Mouse (Mus musculus): ENCODE measurements around the gene Btd. TPM values are rescaled to one million over a fixed set of nuclear protein-coding genes. Genes with fewer than 3 reads are reported as not detected.
"Not testable (repeated sequence)": the region's sequence is repeated elsewhere in the genome, so short reads cannot be mapped to it uniquely, and the experiment has no call there.

Btd gene
- 10 to 100 TPM; 10.5 to 13.9 (median 11.4) TPM for total RNA-seq (2022)

DNA sequence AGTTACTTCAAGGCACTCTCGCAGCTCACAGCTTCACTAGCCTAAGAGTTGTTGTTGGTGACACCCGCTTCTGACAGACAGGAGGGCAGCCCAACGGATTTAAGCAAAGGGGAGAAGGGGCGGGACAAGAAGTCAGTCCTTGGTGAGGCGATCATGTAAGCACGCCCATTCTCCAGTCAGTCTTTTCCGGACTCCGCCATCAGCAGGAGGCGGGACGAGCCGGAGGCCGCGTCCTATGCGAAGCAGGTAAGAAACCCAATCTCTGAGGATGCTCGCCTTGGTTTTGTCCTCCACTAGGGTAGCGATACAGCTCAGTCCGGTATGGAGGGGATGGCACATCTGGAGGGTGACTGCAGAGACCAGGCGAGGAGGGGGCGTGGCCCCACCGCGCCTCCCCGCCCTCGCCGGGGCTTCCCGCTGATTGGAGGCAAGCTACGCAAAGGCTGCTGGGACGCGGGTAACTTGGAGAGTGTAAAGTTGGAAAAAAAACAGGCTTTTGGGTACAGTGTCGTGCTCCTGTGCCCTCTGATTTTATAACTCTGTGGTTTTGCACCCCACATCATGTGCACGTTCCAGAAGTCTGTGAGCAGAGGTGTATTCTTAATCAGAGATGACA lies at the start of gene Btd, which contains the start of gene Hacl1:
Gene Btd (plus strand): TSS at position 139 of the 616 bp plus-strand sequence.
Gene Hacl1 (minus strand): TSS at position 397 of the 616 bp plus-strand sequence.
- peak; percentile 84 to 85 for DNase-seq (ENCODE audit: low spot score in 2 of 2)

DNA sequence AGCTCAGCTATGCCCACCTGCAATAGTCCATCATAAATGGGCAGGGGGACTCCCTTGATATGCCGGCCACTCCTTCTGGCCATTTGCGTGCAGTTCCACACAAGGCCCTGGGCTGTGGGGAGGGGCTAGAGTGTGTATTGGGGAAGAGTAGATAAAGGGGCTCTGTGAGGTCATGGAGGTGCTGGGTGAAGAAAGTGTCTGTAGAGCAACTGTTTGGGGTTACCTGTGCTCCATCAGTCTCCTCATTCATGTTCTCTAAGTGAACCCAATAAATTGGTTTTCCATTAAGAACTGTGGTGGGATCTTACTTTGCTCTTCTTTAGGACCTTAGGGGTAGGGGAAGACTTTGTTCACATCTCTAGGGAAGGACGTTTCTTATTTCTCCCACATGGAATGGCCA lies 49.6 kb upstream of the Btd start, which contains the start of gene Colq:
Gene Colq (minus strand): TSS at position 101 of the 400 bp plus-strand sequence.
- no peak for DNase-seq (ENCODE audit: low spot score in 2 of 2)

DNA sequence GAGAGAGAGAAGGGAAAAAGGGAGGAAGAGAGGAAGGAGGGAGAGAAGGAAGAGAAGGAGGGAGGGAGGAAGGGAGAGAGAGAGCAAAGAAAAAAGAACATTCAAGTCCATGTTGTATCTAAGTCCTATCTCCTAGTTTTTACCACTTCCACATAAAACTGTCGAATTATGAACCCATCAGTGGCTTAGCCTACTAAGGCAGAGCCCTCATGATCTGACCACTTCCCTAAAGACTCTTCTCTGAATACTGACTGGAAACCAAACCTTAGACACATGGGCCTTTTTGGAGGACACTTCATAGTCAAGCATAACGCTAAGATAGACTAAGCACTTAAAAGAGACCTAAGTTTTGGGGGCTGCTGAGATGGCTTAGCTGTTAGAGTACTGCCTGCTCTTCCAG lies 47.8 kb upstream of the Btd start:
- no peak for DNase-seq (ENCODE audit: low spot score in 2 of 2)

DNA sequence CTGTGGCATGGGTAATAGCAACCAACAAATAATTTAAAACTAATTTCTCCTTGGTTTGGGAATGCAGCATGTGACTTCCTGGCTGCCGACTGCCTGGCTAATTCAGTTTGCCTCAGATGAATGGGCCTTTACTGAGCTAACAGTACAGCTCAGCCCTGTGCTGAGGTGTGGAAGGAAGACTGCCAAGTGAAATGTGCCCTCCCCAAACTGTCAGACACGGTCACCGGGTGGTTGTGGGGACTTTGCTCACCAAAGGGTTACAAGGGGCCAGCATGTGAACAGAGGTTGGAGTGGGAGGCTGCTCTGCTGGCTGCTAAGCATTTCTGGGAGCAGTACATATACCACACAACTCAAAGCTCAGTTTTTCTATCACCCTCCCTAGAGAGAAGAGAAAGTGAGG lies 46.1 kb upstream of the Btd start:
- DNase-seq (ENCODE audit: low spot score in 2 of 2) = no peak

DNA sequence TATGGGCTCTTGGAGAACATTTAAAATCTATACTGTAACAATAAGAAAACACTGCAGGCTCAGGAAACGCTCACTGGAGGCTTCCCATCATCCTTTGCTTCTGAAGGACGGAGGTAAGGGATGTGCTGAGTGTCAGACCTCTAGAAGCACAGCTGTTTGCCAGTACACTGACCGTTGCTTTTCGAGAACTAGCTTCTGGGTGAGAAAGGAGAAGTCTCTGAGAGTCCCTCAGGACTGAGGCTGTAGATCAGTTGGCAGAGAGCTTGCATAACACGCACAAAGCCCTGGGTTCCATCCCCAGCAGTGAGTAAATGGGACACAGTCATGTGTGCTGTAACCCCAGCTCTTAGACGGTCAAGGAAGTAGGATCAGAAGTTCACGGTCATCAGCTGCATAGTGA lies 44.4 kb upstream of the Btd start:
- DNase-seq (ENCODE audit: low spot score in 2 of 2) = no peak

DNA sequence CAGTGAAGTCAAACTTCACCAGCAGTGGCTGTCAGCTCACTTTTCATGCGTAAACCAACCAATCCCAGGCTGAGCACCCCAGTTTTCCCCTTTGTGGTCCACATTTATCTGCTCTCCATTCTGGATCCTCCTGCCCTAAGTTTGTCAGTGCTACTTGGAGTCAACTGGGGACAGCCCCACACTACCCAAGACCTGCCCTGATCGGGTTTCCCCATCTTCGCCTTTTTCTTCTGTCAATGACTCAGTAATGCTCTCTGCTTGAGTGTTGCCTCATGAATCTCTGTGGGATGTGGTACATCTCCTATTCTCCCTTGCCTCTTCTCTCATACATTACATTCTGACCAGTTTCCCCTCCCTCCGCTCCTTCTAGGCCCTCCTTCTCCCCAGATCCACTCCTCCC lies 43.4 kb upstream of the Btd start:
- no peak for DNase-seq (ENCODE audit: low spot score in 2 of 2)

DNA sequence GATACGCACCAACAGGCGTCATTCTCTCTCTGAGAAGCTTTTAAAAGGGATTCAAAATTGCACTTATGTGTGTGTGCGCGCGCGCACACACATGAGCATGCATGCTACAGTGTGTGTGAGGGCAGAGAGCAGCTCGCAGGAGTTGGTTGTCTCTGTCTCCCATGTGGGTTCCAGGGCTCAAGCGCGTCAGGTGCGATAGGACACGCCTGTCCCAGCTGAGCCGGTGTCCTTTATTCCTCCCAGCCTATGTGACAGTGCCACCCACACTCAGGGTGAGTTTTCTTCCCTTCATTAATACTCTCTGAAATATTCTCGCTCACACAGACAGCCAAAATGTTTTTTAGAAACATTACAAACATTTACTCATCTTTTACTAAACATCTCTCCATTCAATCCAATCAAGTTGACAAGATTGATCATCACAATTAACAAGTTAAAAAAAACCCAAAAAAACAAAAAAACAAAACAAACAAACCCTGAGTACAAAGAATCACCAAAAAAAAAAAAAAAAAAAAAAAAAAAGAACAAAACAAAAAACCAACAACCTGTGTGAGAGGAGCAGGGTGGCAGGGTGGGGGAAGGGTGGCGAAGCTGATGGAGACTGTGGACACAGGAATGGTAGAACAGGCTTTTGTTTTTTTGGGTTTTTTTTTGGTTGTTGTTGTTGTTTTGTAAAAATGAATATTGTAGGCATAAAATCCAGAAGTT lies 38.8 kb upstream of the Btd start:
- no peak for DNase-seq (ENCODE audit: low spot score in 2 of 2)

DNA sequence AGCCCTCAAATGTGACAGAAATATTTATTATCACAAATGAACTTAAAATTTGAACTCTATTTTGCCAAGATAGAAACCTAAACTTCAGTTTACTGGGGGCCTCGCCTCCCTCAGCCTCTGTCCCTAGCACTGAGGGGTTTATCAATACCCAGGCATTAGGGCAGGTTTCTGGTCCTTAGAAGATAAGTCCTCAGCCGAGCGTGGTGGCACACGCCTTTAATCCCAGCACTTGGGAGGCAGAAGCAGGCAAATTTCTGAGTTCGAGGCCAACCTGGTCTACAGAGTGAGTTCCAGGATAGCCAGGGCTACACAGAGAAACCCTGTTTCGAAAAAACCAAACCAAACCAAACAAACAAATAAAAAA lies 38.2 kb upstream of the Btd start:
- DNase-seq (ENCODE audit: low spot score in 2 of 2) = not testable (repeated sequence)

DNA sequence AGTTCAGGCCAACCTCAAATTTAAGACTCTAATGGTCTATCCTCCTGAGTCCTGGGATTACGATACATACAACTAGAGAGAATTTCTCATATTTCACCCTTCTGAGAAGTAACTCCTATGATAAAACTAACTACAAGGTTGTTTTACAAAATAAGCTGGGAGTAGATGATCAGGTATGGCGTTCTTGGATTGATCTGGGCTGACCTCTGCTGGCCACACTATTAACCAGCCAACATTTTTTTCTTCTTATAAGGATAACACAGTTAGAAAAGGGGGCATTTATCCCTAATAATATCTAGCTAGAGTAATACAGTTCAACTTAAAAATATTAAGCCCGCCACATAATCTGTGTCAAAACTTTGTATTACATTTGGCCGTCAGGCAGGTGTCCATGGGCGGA lies 35.9 kb upstream of the Btd start:
- no peak for DNase-seq (ENCODE audit: low spot score in 2 of 2)

DNA sequence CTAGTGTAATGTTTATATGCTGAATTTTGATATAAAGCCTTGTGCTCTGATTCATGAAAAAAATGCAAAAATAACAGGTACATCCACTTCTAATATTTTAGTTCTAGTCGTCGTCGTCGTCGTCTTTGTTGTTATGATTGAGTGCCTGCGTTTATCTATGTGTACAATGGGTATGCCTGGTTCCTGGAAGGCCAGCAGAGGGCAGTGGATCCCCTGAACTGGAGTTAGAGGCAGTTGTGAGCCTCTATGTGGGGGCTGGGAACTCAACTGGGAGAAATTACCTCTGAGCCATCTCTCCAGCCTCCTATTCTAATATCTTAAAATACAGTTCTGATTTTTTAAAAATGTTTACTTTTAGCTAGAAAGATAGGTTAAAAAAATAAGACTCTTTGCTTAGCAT lies 35.3 kb upstream of the Btd start:
- no peak for DNase-seq (ENCODE audit: low spot score in 2 of 2)

DNA sequence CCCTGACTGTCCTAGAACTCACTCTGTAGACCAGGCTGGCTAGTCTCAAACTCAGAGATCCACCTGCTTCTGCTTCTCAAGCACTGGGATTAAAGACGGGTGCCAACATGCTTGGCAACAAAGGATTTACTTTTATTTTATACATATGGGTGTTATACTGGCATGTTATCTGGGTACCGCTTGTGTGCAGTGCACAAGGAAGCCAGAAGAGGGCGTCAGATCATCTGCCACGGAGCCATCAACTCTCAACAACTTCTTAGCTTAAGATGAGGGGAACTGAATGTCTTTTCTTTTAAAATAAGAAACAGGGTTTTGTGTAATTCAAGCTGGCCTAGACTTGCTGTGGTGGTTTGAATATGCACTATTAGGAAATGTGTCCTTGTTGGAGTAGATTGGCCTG lies 28.8 kb upstream of the Btd start:
- DNase-seq (ENCODE audit: low spot score in 2 of 2) = no peak

DNA sequence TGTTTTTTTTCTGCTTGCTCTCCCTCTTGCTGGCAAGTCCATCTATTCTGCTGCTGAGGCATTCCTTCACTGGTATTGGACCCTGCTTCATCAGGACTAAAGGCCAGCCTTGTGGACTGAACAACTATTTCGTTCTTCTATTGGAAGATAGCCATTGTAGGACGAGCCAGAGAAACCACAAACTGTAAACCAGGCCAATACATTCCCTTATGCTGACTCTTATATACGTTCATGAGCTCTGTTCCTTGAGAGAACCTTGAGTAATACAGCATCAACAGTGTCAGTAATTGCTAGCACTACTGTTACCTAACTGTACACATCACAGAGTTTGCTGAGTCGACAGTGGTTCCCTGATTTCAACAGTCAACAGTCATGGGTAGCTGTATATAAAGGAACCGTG lies 27.2 kb upstream of the Btd start:
- no peak for DNase-seq (ENCODE audit: low spot score in 2 of 2)

DNA sequence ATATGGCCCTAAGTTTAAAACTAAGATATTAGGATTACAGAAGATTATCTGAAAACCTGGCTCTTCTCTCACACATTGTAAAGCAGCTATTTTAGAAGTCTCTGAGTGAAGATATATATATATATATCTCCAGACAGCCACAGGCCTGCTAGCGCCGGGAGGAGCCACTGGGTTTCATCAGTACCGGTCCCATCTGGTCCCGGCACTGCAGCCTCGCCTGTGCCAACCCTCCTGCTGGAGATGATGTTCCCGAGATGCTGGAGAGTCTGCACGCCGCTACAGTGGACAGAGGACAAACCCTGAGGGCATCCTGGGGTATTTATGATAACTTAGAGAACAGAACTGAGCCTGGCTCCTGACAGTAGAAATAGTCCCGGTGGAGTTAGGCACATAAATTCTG lies 23.6 kb upstream of the Btd start:
- peak in 1 of 2 experiments; percentile 38 for DNase-seq (ENCODE audit: low spot score in 2 of 2)

DNA sequence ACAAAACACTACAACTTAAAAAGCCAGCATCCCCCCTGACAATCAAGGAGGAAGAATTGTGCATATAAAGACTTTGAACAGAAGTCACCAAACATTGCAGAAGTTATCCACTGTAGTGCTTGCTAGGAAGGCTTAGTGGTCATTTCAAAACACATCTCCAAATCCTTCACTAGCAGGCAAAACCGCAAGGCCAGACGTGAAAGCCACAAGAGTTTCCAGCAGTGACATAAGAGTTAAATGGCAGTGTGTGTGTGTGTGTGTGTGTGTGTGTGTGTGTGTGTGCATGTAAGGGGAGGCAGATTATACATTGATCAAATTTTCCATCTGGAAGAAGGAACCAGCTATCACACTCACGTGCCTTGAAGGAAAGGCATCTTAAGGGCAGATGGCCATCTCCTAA lies 22.8 kb upstream of the Btd start:
- DNase-seq (ENCODE audit: low spot score in 2 of 2) = no peak

DNA sequence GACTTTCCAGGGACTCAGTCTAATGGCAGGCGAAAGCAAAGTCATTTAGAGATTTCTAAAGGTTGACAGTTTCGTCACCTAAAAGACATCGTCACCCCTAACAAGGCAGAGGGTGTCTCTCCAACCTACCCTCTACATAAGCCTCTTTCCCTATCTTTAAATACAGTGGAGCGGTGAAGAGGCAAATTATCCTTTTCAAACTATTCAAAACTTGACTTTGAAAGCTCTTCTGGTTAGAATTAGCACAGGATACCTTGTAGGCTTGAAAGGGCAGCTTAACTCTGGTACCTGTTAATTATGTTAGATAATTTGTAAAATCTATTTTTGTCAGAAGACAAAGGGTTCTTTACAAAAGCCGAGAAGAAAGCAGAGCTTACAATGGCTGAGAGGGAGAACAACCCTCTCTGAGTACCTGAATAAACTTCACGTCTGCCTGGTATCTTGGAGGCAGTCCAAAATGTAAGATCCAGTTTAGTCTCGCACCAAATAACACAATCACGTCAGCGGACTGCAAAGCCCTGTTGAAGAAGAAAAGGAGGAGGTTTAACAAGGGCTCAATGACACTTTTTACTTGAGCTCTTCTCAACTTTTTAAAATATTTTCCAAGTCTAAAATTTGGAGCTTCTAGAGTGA lies 20.1 kb upstream of the Btd start:
- no peak for DNase-seq (ENCODE audit: low spot score in 2 of 2)

DNA sequence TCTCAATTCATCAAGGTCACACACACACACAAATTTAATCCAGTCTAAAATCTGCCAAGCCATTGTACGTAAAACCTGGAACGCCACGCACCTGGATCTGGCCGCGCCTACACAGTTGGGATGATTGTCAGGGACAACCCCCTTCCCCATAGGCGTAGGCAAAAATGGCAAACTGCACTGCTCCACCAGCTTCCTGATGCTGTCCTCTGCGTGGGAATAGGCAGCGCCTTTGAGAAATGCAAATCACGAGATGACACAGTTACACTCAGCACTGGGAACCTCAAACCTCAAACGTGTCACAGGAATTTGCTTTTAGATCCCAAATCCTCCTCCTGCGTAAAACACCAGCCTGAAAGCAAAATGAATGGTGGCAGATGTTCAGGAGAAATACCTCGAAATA lies 18.1 kb upstream of the Btd start:
- peak; percentile 23 to 66 for DNase-seq (ENCODE audit: low spot score in 2 of 2)

DNA sequence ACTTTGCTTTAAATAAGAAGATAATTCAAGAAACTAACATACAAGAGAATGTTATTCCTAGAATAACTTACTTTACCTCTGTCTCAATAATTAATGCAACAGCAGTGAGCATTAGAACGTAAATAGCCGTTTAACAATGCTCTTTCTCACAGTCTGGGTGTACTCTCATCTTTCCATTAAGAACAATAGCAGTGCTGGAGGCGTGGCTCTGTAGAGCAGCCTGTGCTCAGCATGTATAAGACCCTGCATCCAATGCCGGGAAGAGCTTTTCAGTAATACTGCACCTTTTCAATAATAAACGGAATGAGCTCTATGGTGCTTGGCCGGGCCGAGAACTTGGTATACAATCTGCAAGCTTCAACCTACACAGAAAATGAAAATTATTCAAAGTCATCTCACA lies 10.2 kb upstream of the Btd start:
- no peak for DNase-seq (ENCODE audit: low spot score in 2 of 2)

DNA sequence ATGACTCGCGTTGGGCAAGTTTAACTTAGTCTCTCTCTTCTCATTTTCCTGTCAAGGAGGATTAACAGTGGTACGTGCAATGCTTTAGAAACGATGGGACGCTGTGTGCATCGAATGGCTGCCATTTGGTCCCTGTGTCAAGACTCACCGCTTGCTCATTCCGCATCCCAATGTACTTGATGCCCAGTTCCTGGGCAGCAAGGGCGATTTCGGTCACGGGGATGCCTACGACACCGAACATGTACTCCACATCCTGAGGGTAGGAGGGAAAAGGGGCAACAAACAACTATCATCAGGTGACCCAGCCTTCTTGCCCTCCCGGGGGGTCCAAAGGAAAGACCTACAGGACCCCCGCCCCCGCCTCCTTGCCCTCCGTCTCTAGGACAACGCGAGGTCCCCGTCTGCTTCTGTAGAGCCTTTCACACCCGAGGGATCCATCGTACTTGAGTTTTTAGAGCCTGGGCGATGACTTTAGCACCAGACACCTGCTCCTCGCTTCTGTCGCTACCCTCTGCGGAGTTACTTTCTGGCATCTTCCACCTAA lies 410 bp upstream of the Btd start, which contains the start of gene Gm49387:
Gene Gm49387 (minus strand): TSS at position 533 of the 544 bp plus-strand sequence.
- DNase-seq (ENCODE audit: low spot score in 2 of 2) = no peak

DNA sequence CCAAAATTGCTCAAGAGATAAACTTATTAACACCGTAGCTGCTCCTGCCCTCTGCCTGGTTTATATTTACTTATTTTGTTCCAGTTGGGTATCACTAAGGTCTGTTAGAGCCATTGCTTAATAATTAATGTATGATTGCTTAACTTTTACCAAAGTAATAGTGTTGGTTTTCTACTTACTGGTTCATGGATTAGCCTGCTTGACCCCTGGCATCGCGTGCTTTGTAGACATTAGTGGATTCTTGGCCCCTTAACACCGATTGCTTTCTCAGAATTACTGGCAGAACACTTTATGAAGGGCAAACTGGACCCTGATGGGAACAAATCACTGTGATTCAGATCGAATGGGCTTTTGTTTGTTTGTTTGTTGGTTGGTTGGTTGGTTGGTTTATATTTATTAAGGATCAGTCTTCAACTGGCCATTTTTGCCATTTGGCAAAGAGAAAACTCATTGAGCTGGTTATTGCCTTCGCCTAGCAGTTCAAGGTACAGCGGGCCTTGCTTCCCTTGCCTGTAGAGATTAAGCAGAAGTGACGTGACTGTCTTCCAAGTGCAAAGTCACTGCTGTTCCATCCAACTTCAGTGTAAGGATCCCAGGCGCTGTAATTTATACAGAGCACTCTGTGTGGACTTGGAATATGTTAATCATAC lies 803 bp downstream of the Btd start:
- DNase-seq (ENCODE audit: low spot score in 2 of 2) = no peak

DNA sequence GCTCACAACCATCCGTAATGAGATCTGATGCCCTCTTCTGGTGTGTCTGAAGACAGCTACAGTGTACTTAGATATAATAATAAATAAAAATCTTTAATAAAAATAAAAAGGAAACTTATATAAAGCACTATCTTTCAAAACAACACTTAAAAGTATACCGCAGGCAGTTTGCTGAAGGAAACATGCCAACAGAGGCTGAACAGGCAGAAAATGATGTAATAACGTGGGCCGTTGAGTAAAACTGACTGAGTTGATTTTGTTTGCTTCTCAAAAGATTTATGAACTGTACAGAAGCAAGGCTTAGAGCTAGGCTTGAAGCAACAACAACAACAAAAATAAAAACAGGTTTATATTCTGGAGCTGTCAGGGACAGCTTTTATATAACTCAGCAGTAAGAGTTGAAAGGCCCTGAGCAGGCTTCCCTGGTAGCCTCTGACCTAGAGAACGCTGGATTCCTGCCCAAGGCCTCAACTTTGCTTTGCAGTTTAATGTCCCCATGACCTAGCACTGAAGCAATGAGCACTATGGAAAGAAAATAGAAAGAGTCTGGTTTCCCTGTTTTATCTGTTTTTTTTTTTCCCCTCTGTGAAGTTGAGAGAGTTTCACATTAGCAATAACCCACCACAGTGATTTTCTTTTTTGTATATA lies 3.5 kb downstream of the Btd start:
- no peak for DNase-seq (ENCODE audit: low spot score in 2 of 2)

DNA sequence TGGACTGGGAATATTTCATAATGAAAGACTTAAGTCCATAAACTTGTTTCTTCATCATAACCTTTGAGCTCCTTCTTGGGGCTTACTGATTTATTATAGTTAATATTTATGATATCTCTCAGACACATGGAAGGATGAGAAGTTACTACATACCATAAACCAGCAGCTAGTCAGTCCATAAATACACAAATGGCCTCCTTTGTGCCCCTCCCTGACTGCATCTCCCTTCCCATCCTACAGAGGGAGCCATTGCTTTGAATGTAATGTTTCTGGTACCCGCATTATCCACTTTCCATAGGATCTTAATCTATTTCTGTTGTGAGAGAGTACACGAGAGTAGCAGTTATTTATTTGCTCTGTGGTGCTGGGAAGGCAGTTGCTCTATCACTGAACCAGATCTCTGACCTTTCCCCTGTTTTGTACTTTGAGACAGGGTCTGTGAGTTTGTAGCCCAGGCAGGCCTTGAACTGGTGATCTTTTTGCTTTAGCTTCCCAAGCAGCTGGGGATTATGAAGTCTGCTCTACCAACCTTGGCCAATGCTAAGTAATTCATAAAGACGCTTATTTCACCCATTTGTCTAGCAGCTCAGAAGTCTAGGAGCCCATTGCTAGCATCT lies 4.2 kb downstream of the Btd start:
- no peak for DNase-seq (ENCODE audit: low spot score in 2 of 2)
